Mouse (Mus musculus): Measurements from ENCODE around the gene Rbfox2. TPM values are rescaled to one million over a fixed set of nuclear protein-coding genes. Genes with fewer than 3 reads are reported as not detected.
A peak's percentile ranks its signal among the peaks of the same experiment; 100 is the strongest.

The Rbfox2 gene
- polyA plus RNA-seq, 1 experiment from 2014 or later, result 57.8 TPM

GRCm38 (mm10) chr15:77056001-77056790 is 250.6 kb downstream of the Rbfox2 start:
- Histone ChIP-seq H3K27ac (peak overlapping the region; percentile 79), H3K9me3 (peaks cover 4% of the 10 kb centered on the region; the same call in 1 of the 2 replicates), H3K4me1 (peaks cover 22% of the 10 kb centered on the region; the same call in 1 of the 2 replicates), H3K4me2 (no peak overlapping the region), H3K4me3 (no peak overlapping the region), H3K36me3 (no peaks in the 10 kb centered on the region), H3K9ac (no peak overlapping the region), H3K27me3 (no peaks in the 10 kb centered on the region)
- WGBS, result 40% methylated on average over 6 of the region's 6 CpGs
- ATAC-seq (ENCODE audit: insufficient number of reproducible peaks, insufficient read depth, low FRiP score, low TSS enrichment, low read depth), result peak; percentile 56; the same call in 1 of the 2 replicates

DNA sequence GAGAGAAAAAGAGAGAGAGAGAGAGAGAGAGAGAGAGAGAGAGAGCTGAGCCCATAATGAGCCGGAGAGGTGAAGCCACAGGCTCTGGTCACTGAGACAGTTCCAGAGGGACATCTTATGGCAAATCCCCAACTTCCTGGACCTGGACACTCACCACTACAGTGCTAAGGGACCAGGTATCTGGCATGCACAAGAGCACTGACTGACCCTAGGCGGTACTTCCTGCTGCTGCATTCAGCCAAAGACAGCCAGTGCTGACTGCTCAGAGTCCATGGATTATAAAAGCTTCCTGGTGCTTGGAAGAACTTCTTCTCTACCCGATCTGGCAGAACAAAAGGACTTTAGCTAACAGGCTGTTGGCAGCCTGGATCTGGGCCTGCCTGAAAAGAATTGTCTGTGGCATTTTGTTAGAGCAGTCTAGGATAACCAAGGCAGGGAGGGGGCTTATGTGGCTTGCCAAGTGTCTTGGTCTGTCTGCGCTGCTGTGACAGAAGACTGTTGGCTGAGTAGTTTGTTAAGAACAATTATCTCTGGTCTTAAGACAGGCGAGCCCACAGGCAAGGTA is 252.1 kb downstream of the Rbfox2 start:
- H3K4me3 ChIP-seq, result no peak overlapping the region
- 58% methylated on average over 5 of the region's 5 CpGs for WGBS
- no peaks in the 10 kb centered on the region for H3K27me3 ChIP-seq
- ATAC-seq (ENCODE audit: insufficient number of reproducible peaks, insufficient read depth, low FRiP score, low TSS enrichment, low read depth), result no peak
- H3K9me3 ChIP-seq, result peaks cover 4% of the 10 kb centered on the region; the same call in 1 of the 2 replicates
- H3K27ac ChIP-seq, result peak overlapping the region; percentile 51
- no peak overlapping the region for H3K9ac ChIP-seq
- no peak overlapping the region for H3K4me2 ChIP-seq
- no peaks in the 10 kb centered on the region for H3K36me3 ChIP-seq
- H3K4me1 ChIP-seq, result peaks cover 17% of the 10 kb centered on the region; the same call in 1 of the 2 replicates

DNA sequence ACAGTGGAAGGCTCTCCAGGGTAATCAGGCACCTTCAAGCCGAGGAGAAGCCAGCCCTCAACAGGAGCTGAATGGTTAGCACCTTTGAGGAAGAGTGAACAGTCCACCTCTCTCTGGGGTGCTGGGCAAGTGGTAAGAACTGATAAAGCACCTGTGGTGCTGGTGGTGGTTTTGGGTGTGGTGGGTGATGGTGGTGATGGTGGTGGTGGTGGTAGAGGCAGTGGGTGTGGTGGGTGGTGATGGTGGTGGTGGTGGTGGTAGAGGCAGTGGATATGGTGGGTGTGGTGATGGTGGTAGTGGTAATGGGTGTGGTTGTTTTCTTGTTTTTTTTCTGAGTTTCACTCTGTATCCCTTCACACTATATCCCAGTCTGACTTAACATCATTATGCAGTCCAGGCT is 253.8 kb downstream of the Rbfox2 start:
- H3K4me3 ChIP-seq, result no peak overlapping the region
- 80% methylated on average over 1 of the region's 1 CpGs for WGBS
- ATAC-seq (ENCODE audit: insufficient number of reproducible peaks, insufficient read depth, low FRiP score, low TSS enrichment, low read depth), result no peak
- H3K4me1 ChIP-seq, result peaks cover 17% of the 10 kb centered on the region; the same call in 1 of the 2 replicates
- no peaks in the 10 kb centered on the region for H3K36me3 ChIP-seq
- no peak overlapping the region for H3K27ac ChIP-seq
- H3K4me2 ChIP-seq, result no peak overlapping the region
- no peak overlapping the region for H3K9ac ChIP-seq
- no peaks in the 10 kb centered on the region for H3K27me3 ChIP-seq
- no peaks in the 10 kb centered on the region for H3K9me3 ChIP-seq

GRCm38 (mm10) chr15:77052176-77052575 is 254.6 kb downstream of the Rbfox2 start:
- Histone ChIP-seq H3K27ac (no peak overlapping the region), H3K4me3 (no peak overlapping the region), H3K4me1 (peaks cover 14% of the 10 kb centered on the region; the same call in 1 of the 2 replicates), H3K4me2 (no peak overlapping the region), H3K9me3 (no peaks in the 10 kb centered on the region), H3K27me3 (no peaks in the 10 kb centered on the region), H3K9ac (no peak overlapping the region), H3K36me3 (no peaks in the 10 kb centered on the region)
- no peak for ATAC-seq (ENCODE audit: insufficient number of reproducible peaks, insufficient read depth, low FRiP score, low TSS enrichment, low read depth)
- WGBS, result 48% methylated on average over 1 of the region's 1 CpGs

DNA sequence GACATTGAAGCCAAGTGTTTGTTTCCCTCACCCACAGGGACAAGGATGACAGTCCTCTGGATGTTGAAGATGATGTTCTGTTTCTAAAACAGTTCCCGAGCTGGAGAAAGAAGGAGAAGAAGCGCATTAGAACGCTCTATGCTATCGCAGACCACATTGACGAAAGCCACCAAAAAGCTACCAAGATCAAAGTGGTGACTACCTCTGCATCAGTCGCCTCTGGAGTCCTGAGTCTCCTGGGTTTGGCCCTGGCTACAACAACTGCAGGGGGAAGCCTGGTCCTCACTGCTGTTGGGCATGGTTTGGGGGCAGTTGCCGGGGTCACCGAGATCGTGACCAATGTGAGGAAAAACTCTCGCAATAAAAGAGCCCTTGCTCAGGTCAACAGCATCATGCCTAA is 256.2 kb downstream of the Rbfox2 start, which contains the start of gene Mb:
Gene Mb, minus strand, starts transcription at position 101 of the 400 bp plus-strand sequence.
- Histone ChIP-seq H3K9ac (no peak within 1 kb of the TSS), H3K4me1 (peaks cover 7% of the 10 kb centered on the region; the same call in 1 of the 2 replicates), H3K4me2 (no peak within 1 kb of the TSS), H3K27ac (no peak within 1 kb of the TSS), H3K36me3 (no peaks in the 10 kb centered on the region), H3K9me3 (no peaks in the 10 kb centered on the region), H3K4me3 (no peak within 1 kb of the TSS), H3K27me3 (no peaks in the 10 kb centered on the region)
- WGBS, result 91% methylated on average over 10 of the region's 10 CpGs
- ATAC-seq (ENCODE audit: insufficient number of reproducible peaks, insufficient read depth, low FRiP score, low TSS enrichment, low read depth), result no peak

GRCm38 (mm10) chr15:77045609-77046008 is 261.2 kb downstream of the Rbfox2 start:
- Histone ChIP-seq H3K9me3 (no peaks in the 10 kb centered on the region), H3K36me3 (no peaks in the 10 kb centered on the region), H3K27me3 (no peaks in the 10 kb centered on the region), H3K27ac (no peak overlapping the region), H3K4me2 (no peak overlapping the region), H3K4me1 (peaks cover 25% of the 10 kb centered on the region), H3K4me3 (no peak overlapping the region), H3K9ac (no peak overlapping the region)
- ATAC-seq (ENCODE audit: insufficient number of reproducible peaks, insufficient read depth, low FRiP score, low TSS enrichment, low read depth), result no peak
- whole genome bisulfite sequencing, result 58% methylated on average over 10 of the region's 10 CpGs

DNA sequence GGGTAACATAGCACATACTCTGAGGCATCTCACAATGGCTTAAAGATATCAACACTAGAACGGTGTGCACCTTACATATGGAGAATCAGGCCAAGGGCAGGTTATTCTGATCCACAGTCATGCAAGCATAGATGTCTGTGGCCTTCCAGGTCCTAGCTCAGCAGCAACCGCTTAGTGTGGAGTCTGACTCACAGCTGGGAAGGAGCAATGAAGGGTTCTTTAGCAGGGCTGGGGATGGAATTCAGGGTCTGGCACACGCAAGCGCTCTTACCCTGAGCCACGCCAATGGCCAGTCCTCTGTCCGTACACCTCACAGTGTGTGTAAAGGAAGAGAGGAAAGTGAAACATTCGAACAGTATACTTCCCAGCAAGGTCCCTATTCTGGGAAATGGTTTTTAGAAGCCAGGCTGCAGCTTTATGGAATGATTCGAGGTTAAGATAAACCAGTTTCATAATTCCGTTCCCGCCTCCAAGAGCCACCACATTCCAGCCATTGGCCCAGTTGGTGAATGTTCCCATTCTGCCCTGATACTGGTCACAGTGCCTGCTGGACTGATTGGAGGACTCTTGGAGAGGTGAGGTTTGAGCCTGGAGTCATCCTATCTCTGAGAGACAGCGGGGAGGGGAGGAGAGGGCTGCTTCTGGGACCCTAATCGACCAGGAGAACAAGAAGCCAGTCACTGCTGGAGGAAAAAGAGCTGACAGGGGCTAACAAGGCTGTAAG is 262.0 kb downstream of the Rbfox2 start, which contains the start of gene Apol6:
Gene Apol6, plus strand, starts transcription at position 133 of the 724 bp plus-strand sequence.
- H3K4me3 ChIP-seq, result no peak within 1 kb of the TSS
- H3K36me3 ChIP-seq, result no peaks in the 10 kb centered on the region
- H3K9me3 ChIP-seq, result no peaks in the 10 kb centered on the region
- 73% methylated on average over 12 of the region's 12 CpGs for WGBS
- H3K9ac ChIP-seq, result no peak within 1 kb of the TSS
- H3K4me2 ChIP-seq, result no peak within 1 kb of the TSS
- H3K27ac ChIP-seq, result peak within 1 kb of the TSS; percentile 12; the same call in 1 of the 2 replicates
- ATAC-seq (ENCODE audit: insufficient number of reproducible peaks, insufficient read depth, low FRiP score, low TSS enrichment, low read depth), result no peak
- H3K27me3 ChIP-seq, result no peaks in the 10 kb centered on the region
- H3K4me1 ChIP-seq, result peaks cover 34% of the 10 kb centered on the region

GRCm38 (mm10) chr15:77040784-77041183 is 266.0 kb downstream of the Rbfox2 start:
- Histone ChIP-seq H3K9me3 (no peaks in the 10 kb centered on the region), H3K27ac (peak overlapping the region; percentile 68), H3K4me2 (no peak overlapping the region), H3K36me3 (no peaks in the 10 kb centered on the region), H3K4me1 (peaks cover 68% of the 10 kb centered on the region), H3K27me3 (no peaks in the 10 kb centered on the region), H3K4me3 (no peak overlapping the region), H3K9ac (no peak overlapping the region)
- 55% methylated on average over 3 of the region's 3 CpGs for WGBS
- ATAC-seq (ENCODE audit: insufficient number of reproducible peaks, insufficient read depth, low FRiP score, low TSS enrichment, low read depth), result no peak

DNA sequence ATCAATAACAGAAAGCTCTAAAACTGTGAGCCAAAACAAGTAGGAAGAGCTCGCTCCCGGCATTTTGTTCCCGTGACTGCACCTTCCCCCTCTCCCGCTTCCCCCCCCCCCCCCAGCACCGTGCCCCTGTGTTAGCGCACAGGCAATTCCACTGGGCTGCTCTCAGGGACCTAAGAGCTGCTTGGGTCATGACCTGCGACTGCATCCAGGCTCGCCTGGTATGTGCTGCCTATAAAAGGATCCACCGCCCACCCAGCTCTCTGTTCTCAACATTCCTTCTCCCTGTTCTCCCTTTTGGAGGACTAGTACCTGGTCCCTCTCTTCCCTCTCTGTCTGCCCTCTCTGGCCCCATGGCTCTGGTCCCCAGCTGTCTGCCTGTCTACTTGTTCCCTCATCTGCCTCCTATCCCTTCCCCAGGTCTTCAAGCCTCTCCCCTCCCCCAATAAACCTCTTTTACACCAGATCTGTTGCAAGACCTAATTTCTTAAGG is 267.5 kb downstream of the Rbfox2 start:
- no peak overlapping the region for H3K9ac ChIP-seq
- H3K27ac ChIP-seq, result 0 out of 2 replicates have a peak overlapping the region, but pooled peaks have one; percentile 68
- H3K4me3 ChIP-seq, result no peak overlapping the region
- no peaks in the 10 kb centered on the region for H3K36me3 ChIP-seq
- no peak for ATAC-seq (ENCODE audit: insufficient number of reproducible peaks, insufficient read depth, low FRiP score, low TSS enrichment, low read depth)
- no peaks in the 10 kb centered on the region for H3K27me3 ChIP-seq
- H3K9me3 ChIP-seq, result no peaks in the 10 kb centered on the region
- H3K4me1 ChIP-seq, result peaks cover 56% of the 10 kb centered on the region
- no peak overlapping the region for H3K4me2 ChIP-seq
- WGBS, result 53% methylated on average over 8 of the region's 9 CpGs

DNA sequence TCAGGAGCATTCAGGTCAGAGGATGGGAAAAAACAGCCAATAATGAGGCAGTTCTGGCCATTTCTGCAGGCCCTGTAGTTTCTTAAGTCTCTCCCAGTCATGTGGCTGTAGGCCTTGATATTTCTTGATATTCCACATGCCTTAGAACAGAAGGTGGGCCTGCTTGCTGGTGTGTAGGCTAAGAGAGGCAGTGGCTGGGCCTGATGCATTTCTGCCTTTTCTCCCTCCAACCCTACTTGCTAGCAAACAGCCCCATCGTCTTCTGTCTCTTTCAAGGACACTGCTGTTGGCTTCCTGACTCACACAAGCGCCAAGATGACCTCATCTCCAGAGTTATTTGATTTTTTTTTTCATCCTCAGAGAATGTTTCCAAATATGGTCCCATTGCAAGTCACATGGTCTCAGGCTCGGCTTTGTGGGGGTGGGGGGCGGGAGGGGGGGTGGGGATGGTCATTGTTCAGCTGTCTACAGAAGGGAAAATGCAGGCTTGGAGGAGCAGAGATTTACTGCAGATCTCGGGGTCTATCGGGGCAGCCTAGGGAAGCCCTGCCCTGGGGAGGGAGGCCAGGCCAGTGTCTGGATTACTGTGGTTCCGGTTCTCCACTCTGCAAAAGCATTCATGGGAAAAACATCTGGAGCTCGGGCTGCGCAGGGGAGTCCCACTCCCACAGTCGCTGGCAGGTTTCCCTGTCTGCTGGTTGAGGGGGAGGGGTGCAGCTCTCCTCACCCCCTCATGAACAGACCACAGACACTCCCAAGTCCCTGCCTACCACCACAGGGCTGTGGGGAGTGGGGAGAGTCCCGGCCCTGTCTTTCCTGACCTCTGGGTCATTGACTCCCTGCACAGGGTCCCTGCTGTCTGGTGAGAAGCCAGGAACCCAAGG is 269.3 kb downstream of the Rbfox2 start:
- Histone ChIP-seq H3K4me3 (no peak overlapping the region), H3K36me3 (no peaks in the 10 kb centered on the region), H3K9ac (peak overlapping the region; percentile 57), H3K9me3 (no peaks in the 10 kb centered on the region), H3K27ac (peak overlapping the region; percentile 98), H3K27me3 (no peaks in the 10 kb centered on the region), H3K4me2 (peak overlapping the region; percentile 28), H3K4me1 (peaks cover 50% of the 10 kb centered on the region)
- 13% methylated on average over 11 of the region's 11 CpGs for WGBS
- ATAC-seq (ENCODE audit: insufficient number of reproducible peaks, insufficient read depth, low FRiP score, low TSS enrichment, low read depth), result peak; percentile 85

GRCm38 (mm10) chr15:77036989-77037277 is 269.9 kb downstream of the Rbfox2 start:
- no peak for ATAC-seq (ENCODE audit: insufficient number of reproducible peaks, insufficient read depth, low FRiP score, low TSS enrichment, low read depth)
- H3K4me2 ChIP-seq, result peak overlapping the region; percentile 28; the same call in 1 of the 2 replicates
- WGBS, result 31% methylated on average over 2 of the region's 2 CpGs
- H3K4me1 ChIP-seq, result peaks cover 50% of the 10 kb centered on the region
- H3K36me3 ChIP-seq, result no peaks in the 10 kb centered on the region
- H3K9ac ChIP-seq, result peak overlapping the region; percentile 57
- H3K27me3 ChIP-seq, result no peaks in the 10 kb centered on the region
- no peak overlapping the region for H3K4me3 ChIP-seq
- no peaks in the 10 kb centered on the region for H3K9me3 ChIP-seq
- H3K27ac ChIP-seq, result peak overlapping the region; percentile 98
